Mouse (Mus musculus) left cerebral cortex, postnatal 4 days (tissue): Measurements from ENCODE around the gene Tex22. TPM values are rescaled to one million over a fixed set of nuclear protein-coding genes. Genes with fewer than 3 reads are reported as not detected.

Experiments used
- DNase-seq: peaks from one replicate; pipeline ENCODE4 v3.0.0-alpha.2; 2022
- intact Hi-C: fragments of 180-260 bp; cut with DNase I; formaldehyde crosslinking; loops from one replicate; pipeline ENCODE4 v1.15.1; 2025
- microRNA-seq: library from miRNA; unstranded; fragments of <30 nt; microRNA quantifications from one replicate; pipeline ENCODE4 v1.2.0, GENCODE M21; 2022
- total RNA-seq, 2 experiments: library from RNA; stranded (reverse); gene quantifications; 2 replicates each; pipeline ENCODE4 v1.2.3; 2021

Tex22 gene
- total RNA-seq, 2 experiments from 2014 or later = 0.40 to 0.74 TPM

- DNase-seq = no peak
- intact Hi-C loops = no loop called here
Observed at GRCm38 (mm10) chr12:113134502-113134901, 60.2 kb downstream of the Tex22 start.

- intact Hi-C loops = no loop called here
- DNase-seq = no peak
Observed at GRCm38 (mm10) chr12:113135401-113135800, 61.1 kb downstream of the Tex22 start.

- intact Hi-C loops = no loop called here
Observed at GRCm38 (mm10) chr12:113136492-113137020, 62.3 kb downstream of the Tex22 start.

GRCm38 (mm10) chr12:113137260-113138213 lies 63.2 kb downstream of the Tex22 start:
- intact Hi-C loops = no loop called here
- DNase-seq = no peak

More at GRCm38 (mm10) chr12:113136492-113137020, 62.3 kb downstream of the Tex22 start:
- DNase-seq = no peak

GRCm38 (mm10) chr12:113138291-113138690 lies 64.0 kb downstream of the Tex22 start:
- intact Hi-C loops = no loop called here
- DNase-seq = no peak

Small RNA genes lying within 50 kb of the gene (microRNA-seq; reads per million reads assigned to microRNA genes)
- not detected for gene Gm44471

Other genes with a start within 250 kb of the Tex22 start
- 10 to 100 TPM; 18.5 to 19.8 TPM for gene Cdca4, start 245.1 kb upstream of the Tex22 start, total RNA-seq
- gene Gpr132, start 206.3 kb upstream of the Tex22 start, total RNA-seq = not detected
- 10 to 100 TPM; 76.5 to 97.2 TPM for gene Jag2, start 144.7 kb upstream of the Tex22 start, total RNA-seq
- 10 to 100 TPM; 12.5 to 16.7 TPM for gene Nudt14, start 132.4 kb upstream of the Tex22 start, total RNA-seq
- 10 to 100 TPM; 53.6 to 59.2 TPM for gene Btbd6, start 98.0 kb upstream of the Tex22 start, total RNA-seq
- gene Brf1, start 73.8 kb upstream of the Tex22 start, total RNA-seq = 10 to 100 TPM; 64.5 to 67.2 TPM
- 100 to 1,000 TPM; 184 to 189 TPM for gene Pacs2, start 60.0 kb upstream of the Tex22 start, total RNA-seq
- gene Mta1, start 23.8 kb downstream of the Tex22 start, total RNA-seq = 100 to 1,000 TPM; 103 to 105 TPM
- gene Crip2, start 65.7 kb downstream of the Tex22 start, total RNA-seq = 100 to 1,000 TPM; 306 to 334 TPM
- 10 to 100 TPM; 14.9 to 16.3 TPM for gene Crip1, start 71.8 kb downstream of the Tex22 start, total RNA-seq
- 1 to 10 TPM; 5.6 to 5.7 TPM for gene Tedc1, start 81.9 kb downstream of the Tex22 start, total RNA-seq
- 10 to 100 TPM; 37.8 to 40.0 TPM for gene Tmem121, start 111.4 kb downstream of the Tex22 start, total RNA-seq